Mouse (Mus musculus) naive thymus-derived CD4-positive, alpha-beta T cell, adult 5 months (primary cell): ENCODE results near the gene Map7d3. TPM values are rescaled to one million over a fixed set of nuclear protein-coding genes. Genes with fewer than 3 reads are reported as not detected.

Experiments used
- polyA plus RNA-seq: library from polyadenylated mRNA; unstranded; fragments of 100-300 nt; shearing (Covaris generic); gene quantifications from one replicate; pipeline ENCODE4 v1.2.1, GENCODE M21; 2017

Map7d3 gene
- polyA plus RNA-seq = not detected

DNA sequence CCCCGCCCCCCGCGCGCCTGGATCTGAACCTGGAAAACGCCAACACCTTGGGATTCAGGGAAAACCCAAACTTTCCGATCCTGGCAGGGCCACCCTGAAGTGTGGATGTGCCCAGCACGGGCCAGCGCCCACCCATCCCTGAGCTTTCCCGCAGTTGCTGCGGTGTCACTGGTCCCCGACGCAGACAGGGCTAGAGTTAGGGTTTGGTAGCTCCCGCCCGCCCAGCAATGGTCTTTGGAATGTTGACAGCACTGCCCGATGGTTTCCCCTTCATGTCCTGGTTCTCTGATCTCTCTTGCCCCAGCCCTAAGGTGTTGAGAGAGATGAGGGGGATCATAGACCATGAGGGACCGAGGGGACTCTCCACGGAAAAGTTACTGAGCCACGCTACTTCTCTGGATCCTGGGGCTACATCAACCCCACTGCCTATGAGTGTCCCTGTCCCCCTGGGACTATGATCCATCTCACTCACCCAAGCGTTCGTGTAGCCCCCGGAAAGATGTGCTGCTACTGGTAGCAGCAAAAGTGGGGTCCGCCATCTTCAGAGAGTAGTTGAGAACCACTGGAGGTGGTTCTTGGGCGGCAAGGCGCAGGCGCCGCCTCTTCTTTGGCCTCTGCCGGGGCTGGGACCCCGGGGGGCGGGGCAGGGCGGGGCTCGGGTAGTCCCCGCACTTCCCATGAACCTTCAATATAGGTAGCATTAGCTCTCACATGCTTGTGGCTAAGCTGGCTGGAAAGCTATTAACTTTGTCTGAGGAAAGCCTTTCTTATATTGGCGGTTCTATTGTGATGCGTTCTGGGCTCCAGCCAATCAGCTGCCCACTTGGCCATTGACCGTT is at the start of gene Map7d3:
Gene Map7d3, minus strand, starts transcription at position 562 of the 839 bp plus-strand sequence.

DNA sequence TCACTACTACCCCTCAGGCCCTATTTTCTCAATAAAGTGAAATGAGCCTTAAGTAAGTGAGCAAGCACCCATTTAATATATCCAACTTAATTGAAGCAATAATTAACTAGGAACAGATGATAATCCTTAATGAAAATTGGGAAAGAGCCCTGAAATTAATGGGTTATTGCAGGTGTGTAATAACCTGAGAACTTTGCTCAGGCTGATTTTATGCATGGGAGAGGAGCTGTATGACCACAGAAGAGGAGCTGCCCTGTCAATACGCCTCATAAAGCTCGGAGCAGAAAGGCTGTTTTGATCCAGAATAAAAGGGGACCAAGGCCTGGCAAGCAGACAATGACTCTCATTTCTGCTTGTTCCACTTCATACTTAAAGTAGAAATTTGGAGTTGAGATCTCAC is 47.7 kb upstream of the Map7d3 start, which contains the start of gene Adgrg4:
Gene Adgrg4, plus strand, starts transcription at position 301 of the 400 bp plus-strand sequence.

Other genes with a start within 250 kb of the Map7d3 start
- gene Mmgt1, start 224.3 kb downstream of the Map7d3 start, polyA plus RNA-seq = 8.5 TPM
- gene Slc9a6, start 212.6 kb downstream of the Map7d3 start, polyA plus RNA-seq = 15.8 TPM
- gene Fhl1, start 90.5 kb downstream of the Map7d3 start, polyA plus RNA-seq = not detected
- not detected for gene Adgrg4, start 47.8 kb upstream of the Map7d3 start, polyA plus RNA-seq
- gene Brs3, start 220.7 kb upstream of the Map7d3 start, polyA plus RNA-seq = not detected
- gene Htatsf1, start 231.3 kb upstream of the Map7d3 start, polyA plus RNA-seq = 86.2 TPM